Mouse (Mus musculus) testis, adult 2 months (tissue): ENCODE data around the gene Csrnp3.

Experiments
- CTCF ChIP-seq: fragments of 200-500 bp; IDR thresholded peaks from 2 replicates; pipeline ENCODE4 v1.5.1; 2012; ENCODE audit warnings: low read depth, mild to moderate bottlenecking, inconsistent platforms, low read length, moderate library complexity; ENCODE audit not compliant: control insufficient read depth, insufficient read depth, insufficient replicate concordance
- POLR2A ChIP-seq: fragments of 200-500 bp; IDR thresholded peaks from 2 replicates; pipeline ENCODE4 v1.6.1; 2012; ENCODE audit warnings: low read depth, mild to moderate bottlenecking, inconsistent platforms, low read length, moderate library complexity; ENCODE audit not compliant: control insufficient read depth

DNA sequence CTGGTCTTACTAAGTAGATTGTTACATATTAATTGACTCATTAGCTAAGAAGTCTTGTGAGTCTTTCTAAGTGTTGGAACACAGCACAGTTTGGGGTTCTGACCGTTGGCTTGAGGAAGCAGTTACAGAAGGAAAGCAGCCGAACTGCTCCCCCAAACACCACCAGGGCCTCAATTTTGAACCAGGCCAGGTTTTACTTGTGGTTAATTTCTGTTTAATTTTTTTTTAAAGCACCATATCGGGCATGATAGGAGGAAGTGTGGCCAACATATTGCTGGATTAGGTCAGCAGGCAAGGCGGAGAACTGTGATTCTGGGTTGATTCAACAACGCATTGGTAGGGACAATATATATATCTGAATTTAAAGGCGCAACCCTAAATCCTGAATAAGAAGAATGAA, 135.9 kb downstream of the Csrnp3 start:
- TF ChIP-seq CTCF (no peak), POLR2A (no peak)
